Mouse (Mus musculus): ENCODE measurements around the gene Gm48551. TPM values are rescaled to one million over a fixed set of nuclear protein-coding genes. Genes with fewer than 3 reads are reported as not detected.

The Gm48551 gene
- polyA plus RNA-seq, 1 experiment from 2014 or later: 1.9 TPM

DNA sequence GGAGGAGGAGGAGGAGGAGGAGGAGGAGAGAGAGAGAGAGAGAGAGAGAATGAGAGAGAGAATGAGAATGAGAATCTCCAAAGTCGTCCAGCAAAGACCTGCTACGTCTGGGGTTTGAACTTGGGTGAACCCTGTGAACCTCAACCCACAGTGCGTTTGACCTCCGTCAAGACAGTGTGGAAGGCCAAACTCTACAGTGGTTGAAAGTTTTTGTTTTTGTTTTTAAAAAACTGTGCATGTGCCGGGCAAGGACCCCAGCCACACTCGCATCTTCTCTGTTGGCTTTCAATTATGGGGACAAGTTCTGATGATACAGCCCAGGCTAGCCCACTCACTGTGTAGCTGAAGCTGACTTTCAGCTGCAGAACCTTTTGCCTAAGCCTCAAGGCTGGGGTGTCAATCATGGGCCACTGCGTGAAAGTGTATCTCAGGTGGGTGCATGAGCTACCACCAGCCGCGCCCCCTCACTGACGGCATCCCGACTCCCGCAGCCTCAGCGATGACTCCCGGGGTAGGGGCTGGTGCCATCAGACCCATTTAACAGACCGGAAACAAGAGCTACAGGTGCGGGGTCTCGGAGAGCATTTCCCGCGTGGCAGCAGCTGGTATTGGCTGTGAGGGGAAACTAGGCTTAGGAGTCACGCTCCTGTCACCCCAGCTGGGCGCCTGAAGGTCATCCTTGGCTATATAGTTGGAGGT is 48.1 kb downstream of the Gm48551 start:
- peak overlapping the region; percentile 32; the same call in 1 of the 2 replicates for H3K27ac ChIP-seq
- ATAC-seq (replicated peaks; ENCODE audit: low FRiP score, low read depth) (no peak), DNase-seq (ENCODE audit: low spot score) (no peak)
- no peak for TF ChIP-seq CTCF (IDR thresholded peaks at IDR 0.05; ENCODE audit: low read depth)
- H3K27me3 ChIP-seq (ENCODE audit: insufficient read depth, low read length): no peaks in the 10 kb centered on the region
- H3K4me1 ChIP-seq (replicated peaks; ENCODE audit: insufficient read depth, low read length): peaks cover 16% of the 10 kb centered on the region; the same call in 1 of the 2 replicates
- peak overlapping the region; percentile 45 for H3K4me2 ChIP-seq (ENCODE audit: low read length)
- H3K36me3 ChIP-seq (ENCODE audit: insufficient read depth, low read length): no peaks in the 10 kb centered on the region
- no peaks in the 10 kb centered on the region for H3K9me3 ChIP-seq (replicated peaks; ENCODE audit: low read length)
- no peak overlapping the region for H3K4me3 ChIP-seq (replicated peaks; ENCODE audit: low read depth, low read length)
- H3K9ac ChIP-seq (ENCODE audit: low read depth, low read length): no peak overlapping the region
- WGBS: 56% methylated on average over 21 of the region's 21 CpGs

DNA sequence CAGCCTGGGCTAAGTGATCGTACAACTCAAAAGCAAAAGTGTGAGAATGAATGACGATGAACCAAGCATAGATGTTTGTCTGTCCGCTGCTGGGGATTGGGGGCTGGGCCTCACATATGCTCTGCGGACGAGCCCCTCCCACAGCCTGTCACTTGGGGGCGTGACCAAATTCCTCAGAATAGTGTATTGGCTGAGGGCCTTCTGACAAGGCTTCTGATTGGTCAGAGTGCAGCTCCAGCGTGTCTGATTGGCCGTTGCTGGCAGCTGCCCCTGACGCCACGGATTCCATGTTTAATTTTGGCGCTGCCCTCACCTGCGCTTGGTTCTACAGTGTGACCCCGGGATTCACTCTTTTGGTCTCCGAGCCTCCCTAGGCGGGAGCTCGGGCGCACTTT is 48.6 kb downstream of the Gm48551 start:
- Histone ChIP-seq H3K27me3 (ENCODE audit: insufficient read depth, low read length) (no peaks in the 10 kb centered on the region), H3K27ac (peak overlapping the region; percentile 32; the same call in 1 of the 2 replicates), H3K4me2 (ENCODE audit: low read length) (peak overlapping the region; percentile 52), H3K4me3 (replicated peaks; ENCODE audit: low read depth, low read length) (no peak overlapping the region), H3K9me3 (replicated peaks; ENCODE audit: low read length) (no peaks in the 10 kb centered on the region), H3K4me1 (replicated peaks; ENCODE audit: insufficient read depth, low read length) (peaks cover 16% of the 10 kb centered on the region; the same call in 1 of the 2 replicates), H3K36me3 (ENCODE audit: insufficient read depth, low read length) (no peaks in the 10 kb centered on the region), H3K9ac (ENCODE audit: low read depth, low read length) (no peak overlapping the region)
- DNase-seq (ENCODE audit: low spot score) (peak; percentile 98), ATAC-seq (replicated peaks; ENCODE audit: low FRiP score, low read depth) (peak; percentile 84)
- no peak for TF ChIP-seq CTCF (IDR thresholded peaks at IDR 0.05; ENCODE audit: low read depth)
- WGBS: 2% methylated on average over 17 of the region's 17 CpGs

DNA sequence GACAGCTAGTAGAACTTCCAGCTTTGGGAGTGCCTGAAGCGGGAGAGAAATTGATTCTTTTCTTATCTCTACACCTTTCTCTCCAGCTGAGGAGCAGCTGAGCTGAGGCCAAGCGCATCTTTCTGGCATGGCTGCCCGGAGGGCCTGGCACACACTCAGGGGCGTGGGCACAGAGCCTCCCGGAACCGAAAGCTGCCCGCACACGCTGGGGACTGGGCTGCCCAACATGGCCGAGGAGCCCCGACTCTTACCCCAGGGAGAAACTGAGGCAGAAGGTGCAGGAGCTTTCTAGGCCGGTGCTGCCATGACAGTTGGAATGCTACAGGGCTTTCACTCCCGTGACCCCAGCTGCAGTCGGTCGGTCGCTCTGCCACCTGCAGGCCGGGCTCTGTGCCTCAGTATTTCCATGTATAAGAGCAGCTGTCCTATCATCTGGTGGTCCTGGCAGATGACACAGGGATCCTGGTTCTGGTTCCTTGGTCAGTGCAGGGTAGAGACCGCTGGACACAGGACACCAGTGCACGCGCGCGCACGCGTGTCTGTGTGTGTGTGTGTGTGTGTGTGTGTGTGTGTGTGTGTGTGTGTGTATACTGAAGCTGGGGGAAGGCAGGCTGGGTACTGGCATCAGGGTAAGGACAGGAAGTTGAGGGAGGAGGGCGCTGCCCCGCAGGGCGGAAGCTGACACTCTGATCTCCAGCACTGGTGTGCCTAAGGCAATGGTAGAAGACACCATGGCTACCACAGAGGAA is 49.4 kb downstream of the Gm48551 start:
- Histone ChIP-seq H3K4me1 (replicated peaks; ENCODE audit: insufficient read depth, low read length) (peaks cover 16% of the 10 kb centered on the region; the same call in 1 of the 2 replicates), H3K9ac (ENCODE audit: low read depth, low read length) (no peak overlapping the region), H3K4me3 (replicated peaks; ENCODE audit: low read depth, low read length) (no peak overlapping the region), H3K27ac (no peak overlapping the region), H3K27me3 (ENCODE audit: insufficient read depth, low read length) (no peaks in the 10 kb centered on the region), H3K4me2 (ENCODE audit: low read length) (no peak overlapping the region), H3K36me3 (ENCODE audit: insufficient read depth, low read length) (no peaks in the 10 kb centered on the region), H3K9me3 (replicated peaks; ENCODE audit: low read length) (no peaks in the 10 kb centered on the region)
- peak; percentile 53 for TF ChIP-seq CTCF (IDR thresholded peaks at IDR 0.05; ENCODE audit: low read depth)
- 75% methylated on average over 26 of the region's 26 CpGs for WGBS
- DNase-seq (ENCODE audit: low spot score): no peak
- ATAC-seq (replicated peaks; ENCODE audit: low FRiP score, low read depth): no peak

DNA sequence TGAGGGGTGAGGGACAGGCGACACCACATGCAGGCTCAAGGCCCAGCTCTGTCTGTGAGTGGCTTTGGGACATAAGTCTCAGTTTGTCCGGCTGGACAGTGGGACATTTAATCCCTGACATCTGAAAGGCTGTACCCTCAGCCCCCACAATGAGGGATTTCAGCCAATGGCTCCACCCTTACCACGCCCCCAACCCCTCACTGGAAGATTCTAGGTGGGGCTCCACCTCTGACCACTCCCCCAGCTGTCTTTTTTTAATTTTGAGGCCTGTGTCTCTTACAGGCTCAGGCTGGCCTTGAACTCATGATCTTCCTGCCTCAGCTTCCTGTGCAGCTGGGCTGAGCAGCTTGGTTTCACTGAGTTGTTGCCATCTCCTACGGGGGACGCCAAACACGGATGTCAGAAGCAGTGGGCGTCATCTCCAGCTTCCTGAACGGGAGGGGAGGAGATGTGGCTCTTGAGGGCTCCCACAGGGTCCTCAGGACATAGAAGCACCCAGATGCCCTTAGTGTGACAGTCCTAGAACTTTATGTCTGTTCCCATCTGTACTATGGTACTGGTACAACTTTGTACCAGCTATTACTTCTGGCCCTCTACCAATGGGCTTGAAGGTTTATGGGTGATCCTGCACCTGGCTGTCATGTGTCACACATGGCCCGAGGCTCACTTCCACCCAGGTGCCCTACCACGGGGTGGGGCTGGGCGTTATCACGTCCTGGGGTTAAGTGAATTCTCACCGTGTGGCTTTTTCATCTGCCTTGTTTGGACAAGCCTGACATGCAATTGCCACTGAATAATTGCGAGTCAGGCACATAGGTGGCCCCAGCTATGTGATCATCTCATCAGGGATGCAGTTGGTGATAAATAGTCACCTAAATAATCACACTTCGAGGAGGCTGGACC is 50.3 kb downstream of the Gm48551 start:
- DNase-seq (ENCODE audit: low spot score): no peak
- WGBS: 58% methylated on average over 15 of the region's 15 CpGs
- no peak for TF ChIP-seq CTCF (IDR thresholded peaks at IDR 0.05; ENCODE audit: low read depth)
- no peak for ATAC-seq (replicated peaks; ENCODE audit: low FRiP score, low read depth)
- Histone ChIP-seq H3K4me3 (replicated peaks; ENCODE audit: low read depth, low read length) (no peak overlapping the region), H3K4me2 (ENCODE audit: low read length) (no peak overlapping the region), H3K9me3 (replicated peaks; ENCODE audit: low read length) (no peaks in the 10 kb centered on the region), H3K4me1 (replicated peaks; ENCODE audit: insufficient read depth, low read length) (peaks cover 16% of the 10 kb centered on the region; the same call in 1 of the 2 replicates), H3K27ac (no peak overlapping the region), H3K9ac (ENCODE audit: low read depth, low read length) (no peak overlapping the region), H3K36me3 (ENCODE audit: insufficient read depth, low read length) (no peaks in the 10 kb centered on the region), H3K27me3 (ENCODE audit: insufficient read depth, low read length) (no peaks in the 10 kb centered on the region)

DNA sequence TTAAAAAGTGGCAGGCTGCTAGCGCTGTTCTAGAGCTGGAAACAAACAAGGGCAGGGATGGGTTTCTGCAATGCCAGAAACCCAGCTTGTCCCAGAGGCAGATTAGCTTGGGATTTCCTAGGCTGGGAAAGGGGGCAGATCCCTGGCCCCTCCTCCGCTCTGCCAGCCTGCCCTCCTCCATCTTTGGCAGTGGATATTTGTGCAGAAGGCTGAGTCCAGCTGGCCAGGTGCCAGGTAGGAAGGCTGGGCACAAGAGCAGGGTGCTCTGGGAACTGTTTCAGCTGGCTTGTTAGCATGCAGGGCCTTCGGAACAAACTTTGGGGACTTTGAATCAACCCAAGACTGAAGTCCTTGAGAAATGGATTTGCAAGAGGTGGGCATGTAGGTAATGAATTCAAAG is 51.2 kb downstream of the Gm48551 start:
- H3K9me3 ChIP-seq (replicated peaks; ENCODE audit: low read length): no peaks in the 10 kb centered on the region
- peaks cover 16% of the 10 kb centered on the region; the same call in 1 of the 2 replicates for H3K4me1 ChIP-seq (replicated peaks; ENCODE audit: insufficient read depth, low read length)
- ATAC-seq (replicated peaks; ENCODE audit: low FRiP score, low read depth) (no peak), DNase-seq (ENCODE audit: low spot score) (no peak)
- 76% methylated on average over 3 of the region's 3 CpGs for WGBS
- no peak overlapping the region for H3K27ac ChIP-seq
- 0 out of 2 replicates have a peak overlapping the region, but pooled peaks have one; percentile 18 for H3K9ac ChIP-seq (ENCODE audit: low read depth, low read length)
- H3K27me3 ChIP-seq (ENCODE audit: insufficient read depth, low read length): no peaks in the 10 kb centered on the region
- TF ChIP-seq CTCF (IDR thresholded peaks at IDR 0.05; ENCODE audit: low read depth): no peak
- H3K36me3 ChIP-seq (ENCODE audit: insufficient read depth, low read length): no peaks in the 10 kb centered on the region
- H3K4me2 ChIP-seq (ENCODE audit: low read length): no peak overlapping the region
- no peak overlapping the region for H3K4me3 ChIP-seq (replicated peaks; ENCODE audit: low read depth, low read length)

DNA sequence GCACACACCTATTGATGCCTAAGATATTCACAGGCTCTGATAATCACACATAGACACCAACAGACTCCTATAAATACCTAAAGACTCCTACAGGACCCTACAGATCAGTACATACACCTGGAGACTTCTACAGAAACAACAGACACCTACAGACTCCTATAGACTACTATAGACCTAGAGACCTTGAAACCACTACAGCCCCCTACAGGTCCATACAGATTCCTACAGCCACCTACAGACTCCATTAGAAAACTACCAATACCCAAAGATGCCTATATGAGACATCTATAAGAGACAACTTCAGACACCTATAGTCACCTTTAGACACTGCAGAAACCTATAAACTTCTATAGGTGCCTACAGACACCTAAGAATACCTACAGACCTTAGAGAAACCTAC is 56.8 kb downstream of the Gm48551 start:
- no peaks in the 10 kb centered on the region for H3K36me3 ChIP-seq (ENCODE audit: insufficient read depth, low read length)
- no peak overlapping the region for H3K9ac ChIP-seq (ENCODE audit: low read depth, low read length)
- ATAC-seq (replicated peaks; ENCODE audit: low FRiP score, low read depth) (no peak), DNase-seq (ENCODE audit: low spot score) (peak; percentile 49)
- H3K27ac ChIP-seq: no peak overlapping the region
- H3K27me3 ChIP-seq (ENCODE audit: insufficient read depth, low read length): no peaks in the 10 kb centered on the region
- no peak overlapping the region for H3K4me3 ChIP-seq (replicated peaks; ENCODE audit: low read depth, low read length)
- no peaks in the 10 kb centered on the region for H3K9me3 ChIP-seq (replicated peaks; ENCODE audit: low read length)
- H3K4me1 ChIP-seq (replicated peaks; ENCODE audit: insufficient read depth, low read length): no peaks in the 10 kb centered on the region
- H3K4me2 ChIP-seq (ENCODE audit: low read length): no peak overlapping the region
- TF ChIP-seq CTCF (IDR thresholded peaks at IDR 0.05; ENCODE audit: low read depth): peak; percentile 58

Small RNAs within 50 kb of the gene (microRNA-seq; reads per million reads assigned to microRNA genes)
- gene Mir1191b (2.0 reads per million, percentile 1 among the genes with 10 or more reads in this experiment), gene Mir6913 (not detected)

Other genes with a start within 250 kb of the Gm48551 start
- 33.7 and 37.4 TPM in 2 replicates for gene Zbtb7a, start 249.2 kb upstream of the Gm48551 start, polyA plus RNA-seq (2015; fragmentation: Nextera tagmentation; extraction: Ambion mirVana)
- 28.4 and 32.0 TPM in 2 replicates for gene Pias4, start 216.5 kb upstream of the Gm48551 start, polyA plus RNA-seq (2015; fragmentation: Nextera tagmentation; extraction: Ambion mirVana)
- gene Eef2, start 207.8 kb upstream of the Gm48551 start, polyA plus RNA-seq (2015; fragmentation: Nextera tagmentation; extraction: Ambion mirVana): 560 and 590 TPM in 2 replicates
- gene Dapk3, start 201.5 kb upstream of the Gm48551 start, polyA plus RNA-seq (2015; fragmentation: Nextera tagmentation; extraction: Ambion mirVana): 42.8 and 43.3 TPM in 2 replicates
- gene 4930442H23Rik, start 200.6 kb upstream of the Gm48551 start, polyA plus RNA-seq (2015; fragmentation: Nextera tagmentation; extraction: Ambion mirVana): not detected in 2 replicates
- gene Nmrk2, start 182.4 kb upstream of the Gm48551 start, polyA plus RNA-seq (2015; fragmentation: Nextera tagmentation; extraction: Ambion mirVana): not detected in 2 replicates
- gene Atcay, start 153.6 kb upstream of the Gm48551 start, polyA plus RNA-seq (2015; fragmentation: Nextera tagmentation; extraction: Ambion mirVana): 0.32 TPM in 1 of 2 replicates, not detected in the other
- 3.1 and 4.6 TPM in 2 replicates for gene Zfr2, start 151.3 kb upstream of the Gm48551 start, polyA plus RNA-seq (2015; fragmentation: Nextera tagmentation; extraction: Ambion mirVana)
- 3.9 and 5.5 TPM in 2 replicates for gene Matk, start 131.5 kb upstream of the Gm48551 start, polyA plus RNA-seq (2015; fragmentation: Nextera tagmentation; extraction: Ambion mirVana)
- 259 and 283 TPM in 2 replicates for gene Mrpl54, start 117.5 kb upstream of the Gm48551 start, polyA plus RNA-seq (2015; fragmentation: Nextera tagmentation; extraction: Ambion mirVana)
- gene Apba3, start 117.5 kb upstream of the Gm48551 start, polyA plus RNA-seq (2015; fragmentation: Nextera tagmentation; extraction: Ambion mirVana): 55.7 and 60.5 TPM in 2 replicates
- 19.0 and 19.1 TPM in 2 replicates for gene Tjp3, start 92.9 kb upstream of the Gm48551 start, polyA plus RNA-seq (2015; fragmentation: Nextera tagmentation; extraction: Ambion mirVana)
- gene Pip5k1c, start 91.5 kb upstream of the Gm48551 start, polyA plus RNA-seq (2015; fragmentation: Nextera tagmentation; extraction: Ambion mirVana): 37.8 and 39.3 TPM in 2 replicates
- 24.5 and 26.4 TPM in 2 replicates for gene Cactin, start 63.4 kb upstream of the Gm48551 start, polyA plus RNA-seq (2015; fragmentation: Nextera tagmentation; extraction: Ambion mirVana)
- gene Tbxa2r, start 55.7 kb upstream of the Gm48551 start, polyA plus RNA-seq (2015; fragmentation: Nextera tagmentation; extraction: Ambion mirVana): 16.1 and 17.5 TPM in 2 replicates
- gene Gipc3, start 41.2 kb upstream of the Gm48551 start, polyA plus RNA-seq (2015; fragmentation: Nextera tagmentation; extraction: Ambion mirVana): 0.07 and 0.13 TPM in 2 replicates
- 92.4 and 99.0 TPM in 2 replicates for gene Hmg20b, start 34.0 kb upstream of the Gm48551 start, polyA plus RNA-seq (2015; fragmentation: Nextera tagmentation; extraction: Ambion mirVana)
- gene Mfsd12, start 27.0 kb upstream of the Gm48551 start, polyA plus RNA-seq (2015; fragmentation: Nextera tagmentation; extraction: Ambion mirVana): 11.3 and 11.6 TPM in 2 replicates
- 0.45 and 0.59 TPM in 2 replicates for gene 4930404N11Rik, start 18.6 kb upstream of the Gm48551 start, polyA plus RNA-seq (2015; fragmentation: Nextera tagmentation; extraction: Ambion mirVana)
- gene Fzr1, start 6.0 kb upstream of the Gm48551 start, polyA plus RNA-seq (2015; fragmentation: Nextera tagmentation; extraction: Ambion mirVana): 67.5 and 70.6 TPM in 2 replicates
- gene Dohh, start within 50 bp of the Gm48551 start, polyA plus RNA-seq (2015; fragmentation: Nextera tagmentation; extraction: Ambion mirVana): 74.3 and 80.6 TPM in 2 replicates
- gene Gm48552, start 4.5 kb downstream of the Gm48551 start, polyA plus RNA-seq (2015; fragmentation: Nextera tagmentation; extraction: Ambion mirVana): 0.82 and 1.9 TPM in 2 replicates
- 62.4 and 68.6 TPM in 2 replicates for gene Smim24, start 8.6 kb downstream of the Gm48551 start, polyA plus RNA-seq (2015; fragmentation: Nextera tagmentation; extraction: Ambion mirVana)
- 62.3 and 72.5 TPM in 2 replicates for gene Nfic, start 71.2 kb downstream of the Gm48551 start, polyA plus RNA-seq (2015; fragmentation: Nextera tagmentation; extraction: Ambion mirVana)
- gene Celf5, start 98.2 kb downstream of the Gm48551 start, polyA plus RNA-seq (2015; fragmentation: Nextera tagmentation; extraction: Ambion mirVana): 0.30 and 0.47 TPM in 2 replicates
- 56.1 and 63.3 TPM in 2 replicates for gene Ncln, start 111.9 kb downstream of the Gm48551 start, polyA plus RNA-seq (2015; fragmentation: Nextera tagmentation; extraction: Ambion mirVana)
- gene S1pr4, start 115.7 kb downstream of the Gm48551 start, polyA plus RNA-seq (2015; fragmentation: Nextera tagmentation; extraction: Ambion mirVana): 1.7 and 1.8 TPM in 2 replicates
- 0.80 and 0.92 TPM in 2 replicates for gene Gna15, start 139.8 kb downstream of the Gm48551 start, polyA plus RNA-seq (2015; fragmentation: Nextera tagmentation; extraction: Ambion mirVana)
- 69.5 and 72.3 TPM in 2 replicates for gene Gna11, start 160.7 kb downstream of the Gm48551 start, polyA plus RNA-seq (2015; fragmentation: Nextera tagmentation; extraction: Ambion mirVana)
- gene Aes, start 175.0 kb downstream of the Gm48551 start, polyA plus RNA-seq (2015; fragmentation: Nextera tagmentation; extraction: Ambion mirVana): 566 and 582 TPM in 2 replicates
- gene Tle2, start 190.1 kb downstream of the Gm48551 start, polyA plus RNA-seq (2015; fragmentation: Nextera tagmentation; extraction: Ambion mirVana): 29.2 and 30.8 TPM in 2 replicates
- gene Tle6, start 216.6 kb downstream of the Gm48551 start, polyA plus RNA-seq (2015; fragmentation: Nextera tagmentation; extraction: Ambion mirVana): 7.3 and 9.4 TPM in 2 replicates
- gene BC025920, start 221.8 kb downstream of the Gm48551 start, polyA plus RNA-seq (2015; fragmentation: Nextera tagmentation; extraction: Ambion mirVana): 0.33 and 0.37 TPM in 2 replicates
- gene Sirt6, start 243.3 kb downstream of the Gm48551 start, polyA plus RNA-seq (2015; fragmentation: Nextera tagmentation; extraction: Ambion mirVana): 27.0 and 27.5 TPM in 2 replicates
- gene Ankrd24, start 244.1 kb downstream of the Gm48551 start, polyA plus RNA-seq (2015; fragmentation: Nextera tagmentation; extraction: Ambion mirVana): 10.2 and 10.7 TPM in 2 replicates

Data from kidney, postnatal 0 days (tissue).